Mouse (Mus musculus): ENCODE results near the gene Serpinf2. TPM values are rescaled to one million over a fixed set of nuclear protein-coding genes. Genes with fewer than 3 reads are reported as not detected.

Serpinf2 gene
- polyA plus RNA-seq, 1 experiment, result 0.06 TPM

DNA sequence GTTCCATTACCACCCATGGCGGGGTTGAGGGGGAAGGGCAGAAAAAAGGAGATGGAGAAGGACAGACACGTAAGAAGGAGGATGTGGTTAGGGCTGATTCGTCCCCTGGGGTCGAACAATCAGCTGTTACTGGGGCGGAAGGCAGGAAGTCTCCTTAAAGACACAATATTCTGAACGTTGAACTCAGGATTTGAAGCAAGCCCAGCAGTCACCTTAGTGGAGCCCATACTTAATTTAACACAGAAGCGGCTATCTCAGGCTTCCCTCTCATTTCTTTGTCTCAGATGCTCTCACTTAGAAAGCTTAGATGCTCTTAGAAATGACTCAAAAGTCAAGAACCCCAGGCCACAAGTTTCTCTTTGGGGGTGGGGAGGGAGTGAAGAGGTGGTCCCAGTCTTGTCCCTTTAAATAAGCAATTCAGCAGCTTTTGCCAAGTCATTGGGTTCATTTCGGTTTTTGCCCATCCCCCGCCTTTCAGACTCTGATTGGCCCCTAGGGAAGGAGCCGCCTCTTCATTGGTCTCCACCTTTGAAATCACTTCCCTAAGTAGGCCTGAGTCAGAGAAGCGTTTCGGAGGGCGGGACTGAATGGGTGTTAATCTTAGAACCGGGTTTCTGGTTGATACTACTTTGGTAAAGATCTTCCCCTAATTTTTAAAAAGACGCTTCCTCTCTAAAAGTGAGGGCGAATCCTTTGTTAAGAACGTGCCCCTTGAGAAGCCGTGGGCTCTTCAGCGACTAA lies 20.9 kb upstream of the Serpinf2 start:
- TF ChIP-seq MAX (IDR thresholded peaks at IDR 0.05; ENCODE audit: low read depth) (no peak), E2F4 (IDR thresholded peaks at IDR 0.05; ENCODE audit: insufficient read depth) (no peak), REST (IDR thresholded peaks at IDR 0.05; ENCODE audit: insufficient read depth, insufficient read length) (no peak), MYOD1 (IDR thresholded peaks at IDR 0.05; ENCODE audit: control insufficient read depth in 1 of 3, insufficient read length in 2 of 3, low read depth in 2 of 3) (peak in 2 of 3 experiments; percentile 74 to 77), POLR2A (IDR thresholded peaks at IDR 0.05; ENCODE audit: insufficient read length, low read depth) (peak; percentile 3), POLR2AphosphoS2 (IDR thresholded peaks at IDR 0.05; ENCODE audit: insufficient read length, low read depth) (peak; percentile 39), MYOG (IDR thresholded peaks at IDR 0.05; ENCODE audit: control insufficient read depth in 1 of 3, insufficient read depth in 1 of 3, insufficient read length in 2 of 3, low read depth in 2 of 3) (peak in 2 of 3 experiments; percentile 53 to 57), USF1 (IDR thresholded peaks at IDR 0.05; ENCODE audit: low read depth) (no peak), TCF12 (IDR thresholded peaks at IDR 0.05; ENCODE audit: insufficient read depth, poor library complexity, severe bottlenecking) (no peak)
- H3K79me2 ChIP-seq (ENCODE audit: control insufficient read depth, insufficient read depth), result peaks cover 34% of the 10 kb centered on the region
- H3K27me3 ChIP-seq (ENCODE audit: control insufficient read depth, insufficient read depth, insufficient read length), result no peaks in the 10 kb centered on the region
- no peak overlapping the region for H3ac ChIP-seq (ENCODE audit: control insufficient read depth, insufficient read length)
- H3K4me3 ChIP-seq, result peak overlapping the region; percentile 98
- peaks cover 18% of the 10 kb centered on the region for H3K36me3 ChIP-seq (ENCODE audit: control insufficient read depth, insufficient read depth)
- H3K4me2 ChIP-seq (ENCODE audit: low read depth), result peak overlapping the region; percentile 98

DNA sequence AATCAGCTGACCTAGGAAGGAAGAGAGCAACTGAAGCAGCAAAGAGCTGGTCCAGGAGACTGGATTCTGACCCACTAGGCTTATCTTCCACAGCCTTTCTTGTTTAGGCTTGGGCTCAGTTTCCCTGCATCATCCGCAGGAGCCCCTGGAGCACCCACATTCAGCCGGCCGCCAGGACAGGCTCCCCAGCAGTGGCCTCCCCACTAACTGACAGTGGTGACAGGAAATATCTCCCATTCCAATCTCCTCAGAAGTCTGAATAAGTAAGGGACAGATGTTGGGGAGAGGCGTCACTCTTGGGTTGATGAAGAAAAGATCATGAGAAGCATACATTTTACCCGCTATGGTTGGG lies 20.3 kb upstream of the Serpinf2 start:
- Histone ChIP-seq H3ac (ENCODE audit: control insufficient read depth, insufficient read length) (no peak overlapping the region), H3K4me2 (ENCODE audit: low read depth) (peak overlapping the region; percentile 98), H3K36me3 (ENCODE audit: control insufficient read depth, insufficient read depth) (peaks cover 13% of the 10 kb centered on the region), H3K4me3 (peak overlapping the region; percentile 98), H3K27me3 (ENCODE audit: control insufficient read depth, insufficient read depth, insufficient read length) (no peaks in the 10 kb centered on the region), H3K79me2 (ENCODE audit: control insufficient read depth, insufficient read depth) (peaks cover 28% of the 10 kb centered on the region)
- TF ChIP-seq REST (IDR thresholded peaks at IDR 0.05; ENCODE audit: insufficient read depth, insufficient read length) (no peak), TCF12 (IDR thresholded peaks at IDR 0.05; ENCODE audit: insufficient read depth, poor library complexity, severe bottlenecking) (no peak), E2F4 (IDR thresholded peaks at IDR 0.05; ENCODE audit: insufficient read depth) (no peak), USF1 (IDR thresholded peaks at IDR 0.05; ENCODE audit: low read depth) (no peak), TCF3 (IDR thresholded peaks at IDR 0.05; ENCODE audit: insufficient read length, low read depth) (no peak), POLR2AphosphoS2 (IDR thresholded peaks at IDR 0.05; ENCODE audit: insufficient read length, low read depth) (no peak), SRF (IDR thresholded peaks at IDR 0.05; ENCODE audit: control insufficient read depth, insufficient read length, low read depth) (no peak), CEBPB (IDR thresholded peaks at IDR 0.05; ENCODE audit: insufficient read depth, poor library complexity, severe bottlenecking) (no peak)

DNA sequence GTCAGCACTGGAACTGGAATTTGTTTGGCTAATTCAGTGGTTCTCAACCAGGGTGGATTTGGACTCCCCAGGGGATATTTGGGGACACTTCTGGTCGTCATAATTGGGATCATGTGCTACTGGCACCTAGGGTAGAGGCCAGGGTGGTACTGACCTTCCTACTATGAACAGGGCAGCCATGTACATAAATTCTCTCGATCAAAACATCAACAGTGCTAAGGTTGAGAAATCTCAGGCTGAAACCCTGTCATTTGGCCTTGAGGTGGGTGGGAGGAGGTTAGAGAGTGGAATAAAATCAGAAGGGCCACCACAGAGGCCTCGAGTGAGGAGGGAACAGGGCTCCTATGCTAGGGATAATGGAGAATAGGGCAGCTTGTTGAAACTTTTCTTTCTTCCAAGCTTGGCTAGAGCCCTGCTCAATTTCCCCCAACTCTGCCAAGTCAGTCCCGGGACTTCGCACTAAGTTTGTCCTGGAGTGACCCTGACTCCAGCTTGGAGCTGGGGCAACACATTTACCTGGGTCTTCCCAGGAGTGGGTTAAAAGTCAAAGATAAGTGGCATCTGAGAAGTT lies 19.8 kb upstream of the Serpinf2 start:
- Histone ChIP-seq H3K27me3 (ENCODE audit: control insufficient read depth, insufficient read depth, insufficient read length) (no peaks in the 10 kb centered on the region), H3K36me3 (ENCODE audit: control insufficient read depth, insufficient read depth) (peaks cover 8% of the 10 kb centered on the region), H3K4me3 (peak overlapping the region; percentile 98), H3K79me2 (ENCODE audit: control insufficient read depth, insufficient read depth) (peaks cover 23% of the 10 kb centered on the region), H3ac (ENCODE audit: control insufficient read depth, insufficient read length) (no peak overlapping the region), H3K4me2 (ENCODE audit: low read depth) (peak overlapping the region; percentile 98)
- TF ChIP-seq POLR2A (IDR thresholded peaks at IDR 0.05; ENCODE audit: insufficient read length, low read depth) (peak; percentile 8), TCF3 (IDR thresholded peaks at IDR 0.05; ENCODE audit: insufficient read length, low read depth) (no peak), POLR2AphosphoS2 (IDR thresholded peaks at IDR 0.05; ENCODE audit: insufficient read length, low read depth) (no peak), CEBPB (IDR thresholded peaks at IDR 0.05; ENCODE audit: insufficient read depth, poor library complexity, severe bottlenecking) (peak; percentile 4; the same call in 1 of the 2 replicates)

DNA sequence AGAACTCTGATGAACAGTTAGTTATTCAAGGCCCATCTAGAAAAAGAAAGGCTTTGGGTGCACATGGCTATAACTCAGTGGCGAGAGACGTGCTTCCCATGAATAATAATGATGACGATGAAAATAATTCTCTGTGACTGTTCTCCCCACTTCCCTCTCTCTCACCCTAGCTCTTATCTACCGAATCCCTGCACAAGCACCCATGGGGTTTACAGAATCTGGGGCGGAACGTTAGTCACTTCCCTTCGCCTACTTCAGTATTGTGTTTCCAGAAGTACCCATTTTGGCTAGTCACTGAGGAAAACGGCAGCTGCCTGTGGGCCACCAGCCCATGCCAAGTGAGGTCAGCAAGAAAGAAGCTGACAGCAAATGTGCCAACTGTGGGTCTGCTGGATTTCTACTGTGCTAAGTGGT lies 19.2 kb upstream of the Serpinf2 start:
- no peaks in the 10 kb centered on the region for H3K27me3 ChIP-seq (ENCODE audit: control insufficient read depth, insufficient read depth, insufficient read length)
- H3K79me2 ChIP-seq (ENCODE audit: control insufficient read depth, insufficient read depth), result peaks cover 23% of the 10 kb centered on the region
- TF ChIP-seq TCF12 (IDR thresholded peaks at IDR 0.05; ENCODE audit: insufficient read depth, poor library complexity, severe bottlenecking), result peak; percentile 76
- no peak for TF ChIP-seq E2F4 (IDR thresholded peaks at IDR 0.05; ENCODE audit: insufficient read depth)
- peak; percentile 37 for TF ChIP-seq TCF3 (IDR thresholded peaks at IDR 0.05; ENCODE audit: insufficient read length, low read depth)
- TF ChIP-seq MYOG (IDR thresholded peaks at IDR 0.05; ENCODE audit: control insufficient read depth in 1 of 3, insufficient read depth in 1 of 3, insufficient read length in 2 of 3, low read depth in 2 of 3), result peak; percentile 47 to 93 (median 80)
- peak; percentile 68 to 92 (median 81) for TF ChIP-seq MYOD1 (IDR thresholded peaks at IDR 0.05; ENCODE audit: control insufficient read depth in 1 of 3, insufficient read length in 2 of 3, low read depth in 2 of 3)
- TF ChIP-seq POLR2A (IDR thresholded peaks at IDR 0.05; ENCODE audit: insufficient read length, low read depth), result no peak
- peak overlapping the region; percentile 98 for H3K4me2 ChIP-seq (ENCODE audit: low read depth)
- no peak overlapping the region for H3ac ChIP-seq (ENCODE audit: control insufficient read depth, insufficient read length)
- peaks cover 2% of the 10 kb centered on the region for H3K36me3 ChIP-seq (ENCODE audit: control insufficient read depth, insufficient read depth)
- H3K4me3 ChIP-seq, result peak overlapping the region; percentile 98

DNA sequence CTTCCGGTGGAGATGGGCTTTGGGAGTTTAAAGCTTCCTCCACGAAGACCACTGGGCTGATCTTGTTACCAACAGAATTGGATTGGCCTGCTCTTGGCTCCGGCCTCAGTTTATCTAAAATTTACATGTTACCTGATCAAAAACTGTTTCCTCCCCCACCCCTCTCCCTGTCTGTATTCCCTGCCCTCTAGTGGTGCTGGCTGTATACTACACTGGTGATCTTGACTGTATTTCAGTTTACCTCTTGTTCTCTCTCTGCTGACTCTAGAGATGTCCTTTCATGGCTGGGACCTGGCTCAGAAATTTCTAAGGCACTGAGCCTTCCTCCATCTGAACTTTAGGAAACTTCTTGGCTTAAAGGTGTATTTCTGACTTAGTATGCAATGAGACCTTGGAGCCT lies 18.8 kb upstream of the Serpinf2 start:
- no peaks in the 10 kb centered on the region for H3K36me3 ChIP-seq (ENCODE audit: control insufficient read depth, insufficient read depth)
- no peaks in the 10 kb centered on the region for H3K27me3 ChIP-seq (ENCODE audit: control insufficient read depth, insufficient read depth, insufficient read length)
- no peak overlapping the region for H3ac ChIP-seq (ENCODE audit: control insufficient read depth, insufficient read length)
- peak overlapping the region; percentile 80 for H3K4me2 ChIP-seq (ENCODE audit: low read depth)
- H3K4me3 ChIP-seq, result peak overlapping the region; percentile 98
- peaks cover 23% of the 10 kb centered on the region for H3K79me2 ChIP-seq (ENCODE audit: control insufficient read depth, insufficient read depth)
- TF ChIP-seq SRF (IDR thresholded peaks at IDR 0.05; ENCODE audit: control insufficient read depth, insufficient read length, low read depth) (no peak), USF1 (IDR thresholded peaks at IDR 0.05; ENCODE audit: low read depth) (no peak), CEBPB (IDR thresholded peaks at IDR 0.05; ENCODE audit: insufficient read depth, poor library complexity, severe bottlenecking) (no peak), TCF3 (IDR thresholded peaks at IDR 0.05; ENCODE audit: insufficient read length, low read depth) (no peak), MAX (IDR thresholded peaks at IDR 0.05; ENCODE audit: low read depth) (no peak), TCF12 (IDR thresholded peaks at IDR 0.05; ENCODE audit: insufficient read depth, poor library complexity, severe bottlenecking) (no peak), POLR2AphosphoS2 (IDR thresholded peaks at IDR 0.05; ENCODE audit: insufficient read length, low read depth) (no peak), E2F4 (IDR thresholded peaks at IDR 0.05; ENCODE audit: insufficient read depth) (no peak), MYOG (IDR thresholded peaks at IDR 0.05; ENCODE audit: control insufficient read depth in 1 of 3, insufficient read depth in 1 of 3, insufficient read length in 2 of 3, low read depth in 2 of 3) (no peak), MYOD1 (IDR thresholded peaks at IDR 0.05; ENCODE audit: control insufficient read depth in 1 of 3, insufficient read length in 2 of 3, low read depth in 2 of 3) (no peak), POLR2A (IDR thresholded peaks at IDR 0.05; ENCODE audit: insufficient read length, low read depth) (no peak), REST (IDR thresholded peaks at IDR 0.05; ENCODE audit: insufficient read depth, insufficient read length) (no peak)
